12 mouse cellular contexts compared by ENCODE assay signal in genomic region chr12:82588017-82588416, GRCm38 (mm10). TPM values are rescaled to one million over a fixed set of nuclear protein-coding genes. Genes with fewer than 3 reads are reported as not detected.
A peak's percentile ranks its signal among the peaks of the same experiment; 100 is the strongest.
DNase-seq lines count a peak whose midpoint lies in the region; ATAC-seq lines count a peak whose summit lies in the region.
"Had no signal": no experiment of that assay in that cellular context is flagged by ENCODE, and none has a peak within 500 bp of the region (broad histone marks: within the 10 kb centered on the region; RNA-seq: fewer than 3 reads in every experiment).

TSS of gene Rgs6 (plus strand) at chr12:82588292.

- H3K27me3 ChIP-seq in hindbrain, embryonic 12.5 days, result no peaks in the 10 kb centered on the region
- H3K27me3 ChIP-seq in hindbrain, embryonic 11.5 days (ENCODE audit: control insufficient read depth, insufficient read depth, low read length), result no peaks in the 10 kb centered on the region
- no peaks in the 10 kb centered on the region for H3K27me3 ChIP-seq in embryonic facial prominence, embryonic 13.5 days
- H3K27me3 ChIP-seq: liver, embryonic 15.5 days; neural tube, embryonic 15.5 days had no signal

- peaks cover 15% of the 10 kb centered on the region; the same call in 1 of the 2 replicates for H3K4me1 ChIP-seq in hindbrain, embryonic 12.5 days
- no peaks in the 10 kb centered on the region; the same call in 1 of the 2 replicates for H3K4me1 ChIP-seq in hindbrain, embryonic 11.5 days (replicated peaks; ENCODE audit: control insufficient read depth, insufficient read depth, low read length)
- H3K4me1 ChIP-seq in embryonic facial prominence, embryonic 13.5 days, result peaks cover 12% of the 10 kb centered on the region
- H3K4me1 ChIP-seq: liver, embryonic 15.5 days had no signal

- ATAC-seq in hindbrain, embryonic 12.5 days (ENCODE audit: low FRiP score), result no peak
- ATAC-seq in hindbrain, embryonic 11.5 days (ENCODE audit: low FRiP score), result no peak
- no peak for ATAC-seq in embryonic facial prominence, embryonic 13.5 days (ENCODE audit: insufficient number of reproducible peaks, insufficient read depth, low FRiP score, low TSS enrichment, low read depth)

- H3K4me2 ChIP-seq in hindbrain, embryonic 12.5 days (replicated peaks), result peak within 1 kb of the TSS; percentile 27; the same call in 1 of the 2 replicates
- no peak within 1 kb of the TSS for H3K4me2 ChIP-seq in hindbrain, embryonic 11.5 days (replicated peaks; ENCODE audit: low read depth, low read length)
- H3K4me2 ChIP-seq in embryonic facial prominence, embryonic 13.5 days, result no peak within 1 kb of the TSS
- H3K4me2 ChIP-seq: liver, embryonic 15.5 days; neural tube, embryonic 15.5 days had no signal

- H3K36me3 ChIP-seq in hindbrain, embryonic 12.5 days, result no peaks in the 10 kb centered on the region
- H3K36me3 ChIP-seq in hindbrain, embryonic 11.5 days (ENCODE audit: control insufficient read depth, insufficient read depth, low read length), result no peaks in the 10 kb centered on the region
- no peaks in the 10 kb centered on the region for H3K36me3 ChIP-seq in embryonic facial prominence, embryonic 13.5 days
- H3K36me3 ChIP-seq: liver, embryonic 15.5 days; neural tube, embryonic 15.5 days had no signal

- H3K9ac ChIP-seq in hindbrain, embryonic 12.5 days, result no peak within 1 kb of the TSS
- no peak within 1 kb of the TSS for H3K9ac ChIP-seq in hindbrain, embryonic 11.5 days (ENCODE audit: low read depth, low read length)
- no peak within 1 kb of the TSS for H3K9ac ChIP-seq in embryonic facial prominence, embryonic 13.5 days
- H3K9ac ChIP-seq: liver, embryonic 15.5 days; neural tube, embryonic 15.5 days had no signal

- intact Hi-C loops in heart, postnatal 14 days (cut with DNase I), result no loop called here

- H3K27ac ChIP-seq in hindbrain, embryonic 12.5 days, result no peak within 1 kb of the TSS
- H3K27ac ChIP-seq in hindbrain, embryonic 11.5 days (ENCODE audit: low read depth, low read length), result no peak within 1 kb of the TSS
- H3K27ac ChIP-seq in embryonic facial prominence, embryonic 13.5 days, result no peak within 1 kb of the TSS
- H3K27ac ChIP-seq: liver, embryonic 15.5 days; neural tube, embryonic 15.5 days had no signal

- H3K4me3 ChIP-seq in hindbrain, embryonic 12.5 days, result no peak within 1 kb of the TSS
- no peak within 1 kb of the TSS for H3K4me3 ChIP-seq in hindbrain, embryonic 11.5 days (ENCODE audit: low read depth, low read length)
- no peak within 1 kb of the TSS for H3K4me3 ChIP-seq in embryonic facial prominence, embryonic 13.5 days
- H3K4me3 ChIP-seq: liver, embryonic 15.5 days; neural tube, embryonic 15.5 days had no signal

- no peaks in the 10 kb centered on the region for H3K9me3 ChIP-seq in hindbrain, embryonic 12.5 days (replicated peaks)
- no peaks in the 10 kb centered on the region for H3K9me3 ChIP-seq in hindbrain, embryonic 11.5 days (ENCODE audit: control insufficient read depth, low read length)
- no peaks in the 10 kb centered on the region for H3K9me3 ChIP-seq in embryonic facial prominence, embryonic 13.5 days
- H3K9me3 ChIP-seq: liver, embryonic 15.5 days; neural tube, embryonic 15.5 days had no signal

- DNase-seq in hindbrain, embryonic 11.5 days (ENCODE audit: low spot score), result no peak
- DNase-seq in heart, postnatal 14 days, result no peak
- no peak for DNase-seq in left cerebral cortex, adult 8-10 months (ENCODE audit: low spot score in 2 of 2)
- DNase-seq in adrenal gland, postnatal 4 days (ENCODE audit: low spot score in 2 of 2), result no peak
- DNase-seq in embryo, embryonic 9.5 days (ENCODE audit: extremely low spot score), result no peak
- no peak for DNase-seq in B cell, adult 2 months
- DNase-seq: thymus, postnatal 25 days had no signal

- 73% methylated on average over 2 of the region's 2 CpGs for WGBS in hindbrain, embryonic 12.5 days
- WGBS in hindbrain, embryonic 11.5 days, result 88% methylated on average over 2 of the region's 2 CpGs
- WGBS in embryonic facial prominence, embryonic 13.5 days, result 85% methylated on average over 2 of the region's 2 CpGs

RNA-seq across cellular contexts. Expression of gene Rgs6, which starts in this region (rescaled TPM):
- polyA plus RNA-seq in hindbrain, embryonic 12.5 days (2016; fragmentation: Nextera tagmentation; extraction: Ambion mirVana), result 2.4 and 3.1 TPM in 2 replicates
- 0.22 and 0.38 TPM in 2 replicates for polyA plus RNA-seq in hindbrain, embryonic 11.5 days (2014; fragmentation: Nextera tagmentation; extraction: Ambion mirVana)
- polyA plus RNA-seq in embryonic facial prominence, embryonic 13.5 days (2015; fragmentation: Nextera tagmentation; extraction: Ambion mirVana), result 11.9 and 14.2 TPM in 2 replicates
- 10 to 100 TPM; 13.7 to 15.8 TPM for total RNA-seq in heart, postnatal 14 days (2021)
- 10 to 100 TPM; 53.0 to 63.9 (median 62.2) TPM for total RNA-seq in left cerebral cortex, adult 8-10 months (2022)
- total RNA-seq in adrenal gland, postnatal 4 days (2021), result 1 to 10 TPM; 1.4 to 2.9 TPM
- total RNA-seq: megakaryocyte-erythroid progenitor cell, adult 5-6 weeks had no signal
